Mouse (Mus musculus): Measurements from ENCODE around the gene Dnah2. TPM values are rescaled to one million over a fixed set of nuclear protein-coding genes. Genes with fewer than 3 reads are reported as not detected.
A peak's percentile ranks its signal among the peaks of the same experiment; 100 is the strongest.

Dnah2 gene
- polyA plus RNA-seq, 1 experiment from 2014 or later: 1.5 TPM

- 9% methylated on average over 5 of the region's 5 CpGs for WGBS
- H3K4me2 ChIP-seq (replicated peaks; ENCODE audit: low read depth, low read length): peak overlapping the region; percentile 99
- peaks cover 24% of the 10 kb centered on the region for H3K36me3 ChIP-seq (ENCODE audit: control insufficient read depth, insufficient read depth, low read length)
- ATAC-seq (ENCODE audit: low FRiP score, low TSS enrichment): no peak
- H3K27me3 ChIP-seq (ENCODE audit: control insufficient read depth, insufficient read depth, low read length): peaks cover 5% of the 10 kb centered on the region; the same call in 1 of the 2 replicates
- H3K4me1 ChIP-seq (ENCODE audit: control insufficient read depth, insufficient read depth, low read length): peaks cover 28% of the 10 kb centered on the region
- peak overlapping the region; percentile 69 for H3K4me3 ChIP-seq (ENCODE audit: low read length)
- no peak overlapping the region for H3K27ac ChIP-seq (ENCODE audit: low read depth, low read length)
- no peaks in the 10 kb centered on the region for H3K9me3 ChIP-seq (ENCODE audit: control insufficient read depth, low read length)
- H3K9ac ChIP-seq (ENCODE audit: low read depth, low read length): peak overlapping the region; percentile 3
Measured at GRCm38 (mm10) chr11:69559183-69559582, 10.3 kb upstream of the Dnah2 start.

GRCm38 (mm10) chr11:69558756-69559155 is 9.8 kb upstream of the Dnah2 start:
- H3K9ac ChIP-seq (ENCODE audit: low read depth, low read length): peak overlapping the region; percentile 3; the same call in 1 of the 2 replicates
- 14% methylated on average over 6 of the region's 6 CpGs for WGBS
- H3K36me3 ChIP-seq (ENCODE audit: control insufficient read depth, insufficient read depth, low read length): peaks cover 22% of the 10 kb centered on the region
- peak overlapping the region; percentile 99 for H3K4me2 ChIP-seq (replicated peaks; ENCODE audit: low read depth, low read length)
- no peaks in the 10 kb centered on the region for H3K9me3 ChIP-seq (ENCODE audit: control insufficient read depth, low read length)
- H3K4me3 ChIP-seq (ENCODE audit: low read length): peak overlapping the region; percentile 69
- H3K27me3 ChIP-seq (ENCODE audit: control insufficient read depth, insufficient read depth, low read length): peaks cover 5% of the 10 kb centered on the region; the same call in 1 of the 2 replicates
- no peak for ATAC-seq (ENCODE audit: low FRiP score, low TSS enrichment)
- H3K4me1 ChIP-seq (ENCODE audit: control insufficient read depth, insufficient read depth, low read length): peaks cover 26% of the 10 kb centered on the region
- no peak overlapping the region for H3K27ac ChIP-seq (ENCODE audit: low read depth, low read length)

GRCm38 (mm10) chr11:69557381-69557958 is 8.6 kb upstream of the Dnah2 start:
- WGBS: 34% methylated on average over 14 of the region's 14 CpGs
- no peak overlapping the region for H3K4me3 ChIP-seq (ENCODE audit: low read length)
- no peak for ATAC-seq (ENCODE audit: low FRiP score, low TSS enrichment)
- H3K9ac ChIP-seq (ENCODE audit: low read depth, low read length): no peak overlapping the region
- no peak overlapping the region for H3K27ac ChIP-seq (ENCODE audit: low read depth, low read length)
- H3K4me1 ChIP-seq (ENCODE audit: control insufficient read depth, insufficient read depth, low read length): peaks cover 26% of the 10 kb centered on the region
- H3K36me3 ChIP-seq (ENCODE audit: control insufficient read depth, insufficient read depth, low read length): peaks cover 12% of the 10 kb centered on the region
- no peak overlapping the region; the same call in 1 of the 2 replicates for H3K4me2 ChIP-seq (replicated peaks; ENCODE audit: low read depth, low read length)
- no peaks in the 10 kb centered on the region for H3K9me3 ChIP-seq (ENCODE audit: control insufficient read depth, low read length)
- peaks cover 5% of the 10 kb centered on the region; the same call in 1 of the 2 replicates for H3K27me3 ChIP-seq (ENCODE audit: control insufficient read depth, insufficient read depth, low read length)

DNA sequence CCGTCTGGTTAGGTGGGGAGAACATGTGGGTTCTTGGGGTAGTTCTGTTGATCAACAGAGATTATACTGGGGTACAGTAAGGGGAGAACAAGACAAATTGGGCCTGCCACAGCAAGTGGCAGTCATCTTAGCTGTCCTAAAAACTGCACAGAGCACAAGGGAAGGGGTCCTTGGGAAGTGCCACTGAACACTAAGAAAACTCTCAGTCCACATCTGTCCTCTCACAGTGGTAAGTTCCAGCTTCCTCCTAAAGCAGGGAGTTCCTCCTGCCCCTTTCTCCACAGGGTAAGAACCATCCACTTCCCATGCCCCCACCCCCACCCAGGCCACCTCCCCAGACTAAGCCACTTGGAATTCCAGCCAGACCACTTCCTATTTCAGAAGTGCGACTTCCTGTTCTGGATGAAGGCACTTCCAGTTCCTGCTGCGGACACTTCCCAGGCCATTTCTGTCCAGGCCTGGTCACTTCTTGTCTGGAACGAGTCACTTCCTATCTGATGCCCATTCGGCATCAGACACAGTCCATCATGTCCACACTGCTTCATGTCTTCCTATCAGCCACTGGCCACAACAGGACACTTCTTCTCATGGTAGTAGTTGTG is 5.7 kb upstream of the Dnah2 start:
- H3K4me2 ChIP-seq (replicated peaks; ENCODE audit: low read depth, low read length): no peak overlapping the region
- H3K36me3 ChIP-seq (ENCODE audit: control insufficient read depth, insufficient read depth, low read length): no peaks in the 10 kb centered on the region; the same call in 1 of the 2 replicates
- ATAC-seq (ENCODE audit: low FRiP score, low TSS enrichment): no peak
- H3K27me3 ChIP-seq (ENCODE audit: control insufficient read depth, insufficient read depth, low read length): peaks cover 5% of the 10 kb centered on the region; the same call in 1 of the 2 replicates
- no peak overlapping the region for H3K9ac ChIP-seq (ENCODE audit: low read depth, low read length)
- H3K4me1 ChIP-seq (ENCODE audit: control insufficient read depth, insufficient read depth, low read length): peaks cover 17% of the 10 kb centered on the region
- H3K27ac ChIP-seq (ENCODE audit: low read depth, low read length): no peak overlapping the region
- no peaks in the 10 kb centered on the region for H3K9me3 ChIP-seq (ENCODE audit: control insufficient read depth, low read length)
- 85% methylated on average over 5 of the region's 5 CpGs for WGBS
- H3K4me3 ChIP-seq (ENCODE audit: low read length): no peak overlapping the region

DNA sequence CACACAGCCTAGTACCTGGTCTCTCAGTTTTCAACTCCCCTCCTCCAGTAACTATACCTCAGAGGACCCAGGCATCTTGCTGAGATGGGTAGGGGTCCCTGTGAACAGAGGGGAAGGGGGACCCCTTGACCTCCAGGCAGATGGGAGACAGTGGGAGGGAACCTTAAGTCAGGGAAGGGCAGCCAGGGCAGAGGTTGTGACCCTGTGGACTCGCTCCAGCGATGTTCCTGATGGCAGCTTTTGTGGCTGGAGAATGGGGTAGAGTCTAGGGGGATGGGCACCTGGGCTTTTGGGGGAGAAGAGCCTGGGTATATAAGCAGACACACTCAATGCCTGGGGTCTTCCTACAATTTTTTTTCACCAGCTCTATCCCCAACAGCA is 4.4 kb upstream of the Dnah2 start:
- H3K27ac ChIP-seq (ENCODE audit: low read depth, low read length): no peak overlapping the region
- WGBS: 22% methylated on average over 2 of the region's 2 CpGs
- no peaks in the 10 kb centered on the region; the same call in 1 of the 2 replicates for H3K36me3 ChIP-seq (ENCODE audit: control insufficient read depth, insufficient read depth, low read length)
- H3K9ac ChIP-seq (ENCODE audit: low read depth, low read length): 0 out of 2 replicates have a peak overlapping the region, but pooled peaks have one; percentile 18
- ATAC-seq (ENCODE audit: low FRiP score, low TSS enrichment): no peak
- no peak overlapping the region for H3K4me2 ChIP-seq (replicated peaks; ENCODE audit: low read depth, low read length)
- peaks cover 6% of the 10 kb centered on the region; the same call in 1 of the 2 replicates for H3K4me1 ChIP-seq (ENCODE audit: control insufficient read depth, insufficient read depth, low read length)
- no peaks in the 10 kb centered on the region for H3K9me3 ChIP-seq (ENCODE audit: control insufficient read depth, low read length)
- no peak overlapping the region for H3K4me3 ChIP-seq (ENCODE audit: low read length)
- peaks cover 5% of the 10 kb centered on the region; the same call in 1 of the 2 replicates for H3K27me3 ChIP-seq (ENCODE audit: control insufficient read depth, insufficient read depth, low read length)

GRCm38 (mm10) chr11:69552622-69553340 is 3.9 kb upstream of the Dnah2 start:
- Histone ChIP-seq H3K4me1 (ENCODE audit: control insufficient read depth, insufficient read depth, low read length) (0 out of 2 replicates have a peak, but pooled peaks cover 2% of the 10 kb centered on the region), H3K9ac (ENCODE audit: low read depth, low read length) (0 out of 2 replicates have a peak overlapping the region, but pooled peaks have one; percentile 18), H3K9me3 (ENCODE audit: control insufficient read depth, low read length) (no peaks in the 10 kb centered on the region), H3K4me3 (ENCODE audit: low read length) (no peak overlapping the region), H3K36me3 (ENCODE audit: control insufficient read depth, insufficient read depth, low read length) (no peaks in the 10 kb centered on the region; the same call in 1 of the 2 replicates), H3K27me3 (ENCODE audit: control insufficient read depth, insufficient read depth, low read length) (peaks cover 5% of the 10 kb centered on the region; the same call in 1 of the 2 replicates), H3K4me2 (replicated peaks; ENCODE audit: low read depth, low read length) (no peak overlapping the region), H3K27ac (ENCODE audit: low read depth, low read length) (no peak overlapping the region)
- ATAC-seq (ENCODE audit: low FRiP score, low TSS enrichment): no peak
- WGBS: 31% methylated on average over 14 of the region's 14 CpGs

DNA sequence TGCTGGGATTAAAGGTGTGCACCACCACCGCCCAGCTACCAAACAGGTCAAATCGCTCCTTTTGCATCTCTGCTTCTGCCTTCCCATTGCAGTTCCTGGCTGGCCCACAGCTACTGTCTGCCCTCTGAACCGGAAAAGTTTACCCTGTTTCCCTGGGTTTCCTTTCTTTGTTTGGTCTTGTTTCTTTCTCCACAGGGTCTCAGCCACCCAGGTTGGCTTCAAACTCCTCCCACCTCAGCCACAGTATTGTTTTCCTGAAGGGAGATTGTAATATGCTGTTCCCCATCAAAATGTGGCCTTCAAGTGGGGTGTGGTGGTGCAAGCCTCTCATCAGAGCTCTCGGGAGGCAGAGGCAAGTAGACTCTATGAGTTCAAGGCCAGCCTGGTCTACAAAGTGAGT is 2.4 kb upstream of the Dnah2 start:
- ATAC-seq (ENCODE audit: low FRiP score, low TSS enrichment): no peak
- Histone ChIP-seq H3K9me3 (ENCODE audit: control insufficient read depth, low read length) (no peaks in the 10 kb centered on the region), H3K4me1 (ENCODE audit: control insufficient read depth, insufficient read depth, low read length) (peaks cover 9% of the 10 kb centered on the region), H3K9ac (ENCODE audit: low read depth, low read length) (no peak overlapping the region), H3K4me2 (replicated peaks; ENCODE audit: low read depth, low read length) (no peak overlapping the region), H3K27ac (ENCODE audit: low read depth, low read length) (no peak overlapping the region), H3K36me3 (ENCODE audit: control insufficient read depth, insufficient read depth, low read length) (no peaks in the 10 kb centered on the region), H3K4me3 (ENCODE audit: low read length) (no peak overlapping the region), H3K27me3 (ENCODE audit: control insufficient read depth, insufficient read depth, low read length) (peaks cover 2% of the 10 kb centered on the region; the same call in 1 of the 2 replicates)
- 76% methylated on average over 4 of the region's 4 CpGs for WGBS

DNA sequence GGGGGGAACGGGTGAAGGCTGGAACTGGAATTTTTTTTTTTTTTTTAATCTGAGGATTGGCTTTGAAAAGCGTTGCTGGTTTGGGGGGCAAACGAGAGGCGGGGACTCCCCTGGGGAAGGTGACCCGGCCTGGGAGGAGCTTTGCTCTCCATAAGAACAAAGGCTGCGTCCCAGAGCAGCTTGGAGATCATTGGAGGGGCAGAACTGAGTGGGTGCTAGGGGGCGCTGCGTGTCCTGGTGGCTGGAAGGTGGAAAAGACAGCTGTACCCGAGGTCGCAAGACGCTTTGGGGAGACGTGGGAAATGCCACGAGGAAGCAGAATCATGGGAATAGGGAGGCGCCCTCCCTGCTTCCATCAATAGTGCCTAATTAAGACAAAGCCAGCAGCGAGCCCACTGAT is 1.8 kb downstream of the Dnah2 start:
- H3K4me2 ChIP-seq (replicated peaks; ENCODE audit: low read depth, low read length): peak overlapping the region; percentile 91
- H3K4me1 ChIP-seq (ENCODE audit: control insufficient read depth, insufficient read depth, low read length): peaks cover 9% of the 10 kb centered on the region
- peak; percentile 26; the same call in 1 of the 2 replicates for ATAC-seq (ENCODE audit: low FRiP score, low TSS enrichment)
- peak overlapping the region; percentile 51 for H3K4me3 ChIP-seq (ENCODE audit: low read length)
- H3K36me3 ChIP-seq (ENCODE audit: control insufficient read depth, insufficient read depth, low read length): no peaks in the 10 kb centered on the region
- H3K27ac ChIP-seq (ENCODE audit: low read depth, low read length): peak overlapping the region; percentile 73
- H3K27me3 ChIP-seq (ENCODE audit: control insufficient read depth, insufficient read depth, low read length): no peaks in the 10 kb centered on the region; the same call in 1 of the 2 replicates
- peak overlapping the region; percentile 74 for H3K9ac ChIP-seq (ENCODE audit: low read depth, low read length)
- 3% methylated on average over 15 of the region's 15 CpGs for WGBS
- no peaks in the 10 kb centered on the region for H3K9me3 ChIP-seq (ENCODE audit: control insufficient read depth, low read length)

Measured in kidney, embryonic 14.5 days (tissue).